Mouse (Mus musculus): ENCODE results near the gene Gramd1b. TPM values are rescaled to one million over a fixed set of nuclear protein-coding genes. Genes with fewer than 3 reads are reported as not detected.

Gene Gramd1b
- total and polyA plus RNA-seq, 2 experiments from 2014 or later = 3.2 to 17.4 TPM

GRCm38 (mm10) chr9:40374533-40374971 lies 156.6 kb downstream of the Gramd1b start:
- Histone ChIP-seq H3K9me3 (replicated peaks; ENCODE audit: control insufficient read depth, low read length) (no peaks in the 10 kb centered on the region), H3K4me1 (ENCODE audit: control insufficient read depth, insufficient read depth) (0 out of 2 replicates have a peak, but pooled peaks cover 9% of the 10 kb centered on the region), H3K27ac (ENCODE audit: low read depth) (no peak overlapping the region), H3K9ac (replicated peaks; ENCODE audit: low read depth, low read length) (no peak overlapping the region), H3K4me3 (ENCODE audit: low read depth, low read length) (no peak overlapping the region), H3K27me3 (ENCODE audit: control insufficient read depth, insufficient read depth, low read length) (no peaks in the 10 kb centered on the region), H3K4me2 (ENCODE audit: low read depth, low read length) (no peak overlapping the region), H3K36me3 (replicated peaks; ENCODE audit: control insufficient read depth, insufficient read depth, low read length) (no peaks in the 10 kb centered on the region)
- no peak for DNase-seq (ENCODE audit: low spot score)
- ATAC-seq (ENCODE audit: insufficient read depth, low read depth) = no peak
- WGBS = 73% methylated on average over 6 of the region's 6 CpGs
- TF ChIP-seq CTCF (IDR thresholded peaks at IDR 0.05; ENCODE audit: low read depth) (no peak), EP300 (IDR thresholded peaks at IDR 0.05; ENCODE audit: low read depth) (no peak)

GRCm38 (mm10) chr9:40374052-40374451 lies 157.1 kb downstream of the Gramd1b start:
- no peaks in the 10 kb centered on the region for H3K9me3 ChIP-seq (replicated peaks; ENCODE audit: control insufficient read depth, low read length)
- no peak overlapping the region for H3K27ac ChIP-seq (ENCODE audit: low read depth)
- ATAC-seq (ENCODE audit: insufficient read depth, low read depth) (no peak), DNase-seq (ENCODE audit: low spot score) (no peak)
- H3K9ac ChIP-seq (replicated peaks; ENCODE audit: low read depth, low read length) = no peak overlapping the region
- H3K4me3 ChIP-seq (ENCODE audit: low read depth, low read length) = no peak overlapping the region
- H3K4me1 ChIP-seq (ENCODE audit: control insufficient read depth, insufficient read depth) = 0 out of 2 replicates have a peak, but pooled peaks cover 9% of the 10 kb centered on the region
- H3K36me3 ChIP-seq (replicated peaks; ENCODE audit: control insufficient read depth, insufficient read depth, low read length) = no peaks in the 10 kb centered on the region
- 65% methylated on average over 11 of the region's 11 CpGs for WGBS
- H3K27me3 ChIP-seq (ENCODE audit: control insufficient read depth, insufficient read depth, low read length) = no peaks in the 10 kb centered on the region
- no peak overlapping the region for H3K4me2 ChIP-seq (ENCODE audit: low read depth, low read length)
- TF ChIP-seq EP300 (IDR thresholded peaks at IDR 0.05; ENCODE audit: low read depth) (no peak), CTCF (IDR thresholded peaks at IDR 0.05; ENCODE audit: low read depth) (no peak)

GRCm38 (mm10) chr9:40370151-40370550 lies 161.0 kb downstream of the Gramd1b start:
- Histone ChIP-seq H3K27me3 (ENCODE audit: control insufficient read depth, insufficient read depth, low read length) (no peaks in the 10 kb centered on the region), H3K27ac (ENCODE audit: low read depth) (no peak overlapping the region), H3K4me3 (ENCODE audit: low read depth, low read length) (no peak overlapping the region), H3K36me3 (replicated peaks; ENCODE audit: control insufficient read depth, insufficient read depth, low read length) (no peaks in the 10 kb centered on the region), H3K4me1 (ENCODE audit: control insufficient read depth, insufficient read depth) (no peaks in the 10 kb centered on the region), H3K9me3 (replicated peaks; ENCODE audit: control insufficient read depth, low read length) (no peaks in the 10 kb centered on the region), H3K9ac (replicated peaks; ENCODE audit: low read depth, low read length) (no peak overlapping the region), H3K4me2 (ENCODE audit: low read depth, low read length) (no peak overlapping the region)
- ATAC-seq (ENCODE audit: insufficient read depth, low read depth) (no peak), DNase-seq (ENCODE audit: low spot score) (no peak)
- 84% methylated on average over 4 of the region's 4 CpGs for WGBS
- TF ChIP-seq EP300 (IDR thresholded peaks at IDR 0.05; ENCODE audit: low read depth) = no peak

- WGBS = 94% methylated on average over 8 of the region's 8 CpGs
These were observed 164.4 kb downstream of the Gramd1b start for GRCm38 (mm10) chr9:40366795-40367194.

GRCm38 (mm10) chr9:40364312-40364711 lies 166.9 kb downstream of the Gramd1b start:
- Histone ChIP-seq H3K4me2 (ENCODE audit: low read depth, low read length) (no peak overlapping the region), H3K4me1 (ENCODE audit: control insufficient read depth, insufficient read depth) (no peaks in the 10 kb centered on the region), H3K36me3 (replicated peaks; ENCODE audit: control insufficient read depth, insufficient read depth, low read length) (no peaks in the 10 kb centered on the region), H3K9ac (replicated peaks; ENCODE audit: low read depth, low read length) (no peak overlapping the region), H3K27me3 (ENCODE audit: control insufficient read depth, insufficient read depth, low read length) (no peaks in the 10 kb centered on the region), H3K9me3 (replicated peaks; ENCODE audit: control insufficient read depth, low read length) (no peaks in the 10 kb centered on the region), H3K27ac (ENCODE audit: low read depth) (no peak overlapping the region), H3K4me3 (ENCODE audit: low read depth, low read length) (no peak overlapping the region)
- TF ChIP-seq CTCF (IDR thresholded peaks at IDR 0.05; ENCODE audit: low read depth) = no peak
- TF ChIP-seq EP300 (IDR thresholded peaks at IDR 0.05; ENCODE audit: low read depth) = no peak
- no peak for ATAC-seq (ENCODE audit: insufficient read depth, low read depth)
- 62% methylated on average over 7 of the region's 7 CpGs for WGBS
- DNase-seq (ENCODE audit: low spot score) = no peak

More at GRCm38 (mm10) chr9:40366795-40367194, 164.4 kb downstream of the Gramd1b start:
- Histone ChIP-seq H3K4me3 (ENCODE audit: low read depth, low read length) (no peak overlapping the region), H3K27me3 (ENCODE audit: control insufficient read depth, insufficient read depth, low read length) (no peaks in the 10 kb centered on the region), H3K4me1 (ENCODE audit: control insufficient read depth, insufficient read depth) (no peaks in the 10 kb centered on the region), H3K9me3 (replicated peaks; ENCODE audit: control insufficient read depth, low read length) (no peaks in the 10 kb centered on the region), H3K27ac (ENCODE audit: low read depth) (no peak overlapping the region), H3K9ac (replicated peaks; ENCODE audit: low read depth, low read length) (no peak overlapping the region), H3K4me2 (ENCODE audit: low read depth, low read length) (no peak overlapping the region), H3K36me3 (replicated peaks; ENCODE audit: control insufficient read depth, insufficient read depth, low read length) (no peaks in the 10 kb centered on the region)
- TF ChIP-seq EP300 (IDR thresholded peaks at IDR 0.05; ENCODE audit: low read depth) (no peak), CTCF (IDR thresholded peaks at IDR 0.05; ENCODE audit: low read depth) (no peak)
- DNase-seq (ENCODE audit: low spot score) (no peak), ATAC-seq (ENCODE audit: insufficient read depth, low read depth) (no peak)

GRCm38 (mm10) chr9:40361970-40362369 lies 169.2 kb downstream of the Gramd1b start:
- no peaks in the 10 kb centered on the region for H3K27me3 ChIP-seq (ENCODE audit: control insufficient read depth, insufficient read depth, low read length)
- H3K36me3 ChIP-seq (replicated peaks; ENCODE audit: control insufficient read depth, insufficient read depth, low read length) = no peaks in the 10 kb centered on the region
- no peak overlapping the region for H3K4me3 ChIP-seq (ENCODE audit: low read depth, low read length)
- peaks cover 16% of the 10 kb centered on the region; the same call in 1 of the 2 replicates for H3K4me1 ChIP-seq (ENCODE audit: control insufficient read depth, insufficient read depth)
- TF ChIP-seq CTCF (IDR thresholded peaks at IDR 0.05; ENCODE audit: low read depth) (no peak), EP300 (IDR thresholded peaks at IDR 0.05; ENCODE audit: low read depth) (no peak)
- no peak overlapping the region for H3K4me2 ChIP-seq (ENCODE audit: low read depth, low read length)
- no peak for ATAC-seq (ENCODE audit: insufficient read depth, low read depth)
- H3K27ac ChIP-seq (ENCODE audit: low read depth) = no peak overlapping the region
- H3K9ac ChIP-seq (replicated peaks; ENCODE audit: low read depth, low read length) = no peak overlapping the region
- no peaks in the 10 kb centered on the region for H3K9me3 ChIP-seq (replicated peaks; ENCODE audit: control insufficient read depth, low read length)
- DNase-seq (ENCODE audit: low spot score) = no peak
- 76% methylated on average over 6 of the region's 6 CpGs for WGBS

Data from heart, postnatal 0 days (tissue).